Mouse (Mus musculus) embryonic facial prominence, embryonic 13.5 days (tissue): Measurements from ENCODE around the gene Pde4a. TPM values are rescaled to one million over a fixed set of nuclear protein-coding genes. Genes with fewer than 3 reads are reported as not detected.

Source experiments
- ATAC-seq: fragments of 200-750 bp; cut with Nextera tagmentation; 2 replicates; pipeline ENCODE4 v1.8.0; 2017; ENCODE audit warnings: low read depth; ENCODE audit not compliant: insufficient number of reproducible peaks, insufficient read depth, low FRiP score, low TSS enrichment
- H3K27ac ChIP-seq: fragments of 300-500 bp; sonication (generic); 2 replicates; pipeline ENCODE4 v1.5.1; 2015; ENCODE audit warnings: moderate library complexity, mild to moderate bottlenecking, inconsistent platforms
- H3K27me3 ChIP-seq: fragments of 300-500 bp; sonication (generic); 2 replicates; pipeline ENCODE4 v1.6.1; 2015; ENCODE audit warnings: mild to moderate bottlenecking, inconsistent platforms
- H3K36me3 ChIP-seq: fragments of 300-500 bp; sonication (generic); 2 replicates; pipeline ENCODE4 v1.6.1; 2015; ENCODE audit warnings: mild to moderate bottlenecking, inconsistent platforms
- H3K4me1 ChIP-seq: fragments of 300-500 bp; sonication (generic); 2 replicates; pipeline ENCODE4 v1.6.1; 2015; ENCODE audit warnings: inconsistent platforms
- H3K4me2 ChIP-seq: fragments of 300-500 bp; sonication (generic); 2 replicates; pipeline ENCODE4 v1.6.1; 2015; ENCODE audit warnings: moderate library complexity, mild to moderate bottlenecking, inconsistent platforms
- H3K4me3 ChIP-seq: fragments of 300-500 bp; sonication (generic); 2 replicates; pipeline ENCODE4 v1.5.1; 2015; ENCODE audit warnings: mild to moderate bottlenecking, inconsistent platforms
- H3K9ac ChIP-seq: fragments of 300-500 bp; sonication (generic); 2 replicates; pipeline ENCODE4 v1.6.1; 2015; ENCODE audit warnings: mild to moderate bottlenecking, inconsistent platforms
- H3K9me3 ChIP-seq: fragments of 300-500 bp; sonication (generic); 2 replicates; pipeline ENCODE4 v1.6.1; 2016; ENCODE audit warnings: inconsistent platforms
- WGBS: fragments of 180-500 bp; shearing (Covaris S2); methylation state at CpG from one replicate; pipeline ENCODE4 v1.1.7; 2015; ENCODE audit warnings: mixed read lengths; 5-methylcytosine and 5-hydroxymethylcytosine counted together
- polyA plus RNA-seq: library from polyadenylated mRNA; unstranded; fragments of >200 nt; fragmentation: Nextera tagmentation; extraction: Ambion mirVana; gene quantifications from 2 replicates; pipeline ENCODE4 v1.2.1, GENCODE M21; 2015

Gene Pde4a
- polyA plus RNA-seq, 1 experiment from 2014 or later: 4.9 TPM

GRCm38 (mm10) chr9:21152715-21153114 lies 12.8 kb upstream of the Pde4a start:
- Histone ChIP-seq H3K27me3 (no peaks in the 10 kb centered on the region), H3K4me1 (peaks cover 42% of the 10 kb centered on the region), H3K9me3 (no peaks in the 10 kb centered on the region), H3K27ac (peak overlapping the region; percentile 74), H3K36me3 (no peaks in the 10 kb centered on the region), H3K4me3 (peak overlapping the region; percentile 48), H3K4me2 (peak overlapping the region; percentile 91), H3K9ac (peak overlapping the region; percentile 67)
- WGBS: 3% methylated on average over 11 of the region's 11 CpGs
- no peak for ATAC-seq

GRCm38 (mm10) chr9:21153331-21153730 lies 12.2 kb upstream of the Pde4a start:
- 6% methylated on average over 12 of the region's 12 CpGs for WGBS
- Histone ChIP-seq H3K4me3 (peak overlapping the region; percentile 48), H3K27ac (peak overlapping the region; percentile 74), H3K9me3 (no peaks in the 10 kb centered on the region), H3K36me3 (no peaks in the 10 kb centered on the region), H3K27me3 (no peaks in the 10 kb centered on the region), H3K4me2 (peak overlapping the region; percentile 91), H3K9ac (peak overlapping the region; percentile 67), H3K4me1 (peaks cover 36% of the 10 kb centered on the region)
- 0 out of 2 replicates have a peak, but pooled peaks have one; percentile 35 for ATAC-seq

DNA sequence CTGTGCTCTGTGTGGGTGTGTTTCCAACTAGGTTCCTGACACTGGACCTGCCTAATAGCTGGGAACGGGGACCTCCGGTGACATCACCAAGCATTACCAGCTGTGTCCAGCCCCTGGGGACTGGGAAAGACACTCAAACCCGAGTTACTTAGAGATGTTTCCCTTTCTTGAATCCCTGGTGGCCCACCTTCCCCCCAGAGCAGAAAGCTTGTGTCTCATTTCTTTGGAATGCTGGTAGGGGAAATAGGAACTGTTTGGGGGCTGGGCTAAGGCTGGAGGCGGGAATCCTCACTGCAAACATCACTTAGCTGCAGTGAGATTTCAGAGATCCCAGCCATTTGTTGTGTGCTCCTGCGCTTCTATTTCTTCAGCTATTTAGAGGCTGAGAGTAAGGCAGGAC lies 11.7 kb upstream of the Pde4a start:
- ATAC-seq: no peak
- 5% methylated on average over 5 of the region's 5 CpGs for WGBS
- Histone ChIP-seq H3K9me3 (no peaks in the 10 kb centered on the region), H3K9ac (peak overlapping the region; percentile 67), H3K4me1 (peaks cover 31% of the 10 kb centered on the region), H3K4me3 (peak overlapping the region; percentile 48), H3K27ac (peak overlapping the region; percentile 74), H3K27me3 (no peaks in the 10 kb centered on the region), H3K36me3 (no peaks in the 10 kb centered on the region), H3K4me2 (peak overlapping the region; percentile 91)

DNA sequence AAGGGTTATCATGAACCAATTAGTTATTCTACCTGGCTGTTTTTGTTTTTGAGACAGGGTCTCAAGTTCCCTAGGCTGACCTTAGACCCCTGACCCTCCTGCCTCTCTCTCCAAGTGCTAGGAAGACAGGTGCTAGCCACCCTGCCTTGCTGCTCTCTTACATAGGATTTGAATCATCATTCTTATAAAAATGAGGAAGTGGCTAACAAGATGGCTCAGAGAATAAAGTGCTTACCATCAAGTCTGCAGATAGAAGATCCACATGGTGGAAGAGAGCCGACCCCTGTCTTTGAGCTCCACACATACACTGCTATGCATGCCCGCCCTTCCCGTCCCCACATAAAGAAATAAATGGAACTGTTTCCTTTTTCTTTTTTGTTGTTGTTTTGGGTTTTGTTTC lies 10.7 kb upstream of the Pde4a start:
- ATAC-seq: no peak
- H3K4me1 ChIP-seq: peaks cover 26% of the 10 kb centered on the region
- no peak overlapping the region for H3K4me2 ChIP-seq
- no peaks in the 10 kb centered on the region for H3K9me3 ChIP-seq
- no peak overlapping the region for H3K9ac ChIP-seq
- no peak overlapping the region for H3K4me3 ChIP-seq
- H3K27me3 ChIP-seq: no peaks in the 10 kb centered on the region
- H3K27ac ChIP-seq: no peak overlapping the region
- WGBS: 80% methylated on average over 3 of the region's 3 CpGs
- H3K36me3 ChIP-seq: no peaks in the 10 kb centered on the region

DNA sequence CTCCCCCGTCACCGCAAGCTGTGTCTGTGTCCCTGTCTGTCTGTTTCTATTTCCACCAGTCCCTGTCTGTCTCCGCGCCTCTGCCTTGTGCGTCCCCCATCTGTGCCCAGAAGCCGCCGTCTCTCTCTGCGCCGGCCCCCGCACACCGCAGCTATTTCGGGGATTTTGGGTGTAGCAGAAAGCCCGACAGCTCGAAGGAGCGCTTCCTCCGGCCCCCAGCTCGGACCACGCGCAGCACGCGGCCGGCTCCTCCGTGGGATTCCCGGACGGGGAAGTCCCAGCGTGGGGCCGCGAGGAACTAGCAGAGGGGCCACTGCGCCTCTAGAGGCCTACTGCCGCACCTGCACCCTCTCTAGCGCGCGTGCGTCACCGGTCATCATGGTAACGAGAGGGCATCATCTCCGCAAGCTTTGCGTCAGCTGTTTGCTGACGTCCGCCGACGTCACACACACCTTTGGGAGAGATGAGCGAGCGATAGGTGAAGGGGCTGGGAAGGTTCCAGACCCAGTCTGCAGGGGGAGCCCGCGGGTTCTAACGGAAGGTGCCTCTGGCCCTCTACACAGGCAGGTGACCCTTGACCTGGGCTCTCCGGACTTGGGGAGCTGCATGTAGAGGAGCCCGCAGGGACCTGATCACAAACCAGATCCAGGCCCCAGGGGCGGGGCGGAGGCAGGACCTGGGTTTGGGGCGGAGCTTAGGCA lies 4.2 kb upstream of the Pde4a start:
- no peak overlapping the region for H3K27ac ChIP-seq
- WGBS: under 1% methylated on average over 52 of the region's 52 CpGs
- peaks cover 26% of the 10 kb centered on the region for H3K4me1 ChIP-seq
- H3K4me3 ChIP-seq: peak overlapping the region; percentile 59
- no peaks in the 10 kb centered on the region for H3K36me3 ChIP-seq
- H3K9ac ChIP-seq: peak overlapping the region; percentile 79
- peak; percentile 56; the same call in 1 of the 2 replicates for ATAC-seq
- H3K4me2 ChIP-seq: peak overlapping the region; percentile 83
- H3K27me3 ChIP-seq: peaks cover 53% of the 10 kb centered on the region
- no peaks in the 10 kb centered on the region for H3K9me3 ChIP-seq

DNA sequence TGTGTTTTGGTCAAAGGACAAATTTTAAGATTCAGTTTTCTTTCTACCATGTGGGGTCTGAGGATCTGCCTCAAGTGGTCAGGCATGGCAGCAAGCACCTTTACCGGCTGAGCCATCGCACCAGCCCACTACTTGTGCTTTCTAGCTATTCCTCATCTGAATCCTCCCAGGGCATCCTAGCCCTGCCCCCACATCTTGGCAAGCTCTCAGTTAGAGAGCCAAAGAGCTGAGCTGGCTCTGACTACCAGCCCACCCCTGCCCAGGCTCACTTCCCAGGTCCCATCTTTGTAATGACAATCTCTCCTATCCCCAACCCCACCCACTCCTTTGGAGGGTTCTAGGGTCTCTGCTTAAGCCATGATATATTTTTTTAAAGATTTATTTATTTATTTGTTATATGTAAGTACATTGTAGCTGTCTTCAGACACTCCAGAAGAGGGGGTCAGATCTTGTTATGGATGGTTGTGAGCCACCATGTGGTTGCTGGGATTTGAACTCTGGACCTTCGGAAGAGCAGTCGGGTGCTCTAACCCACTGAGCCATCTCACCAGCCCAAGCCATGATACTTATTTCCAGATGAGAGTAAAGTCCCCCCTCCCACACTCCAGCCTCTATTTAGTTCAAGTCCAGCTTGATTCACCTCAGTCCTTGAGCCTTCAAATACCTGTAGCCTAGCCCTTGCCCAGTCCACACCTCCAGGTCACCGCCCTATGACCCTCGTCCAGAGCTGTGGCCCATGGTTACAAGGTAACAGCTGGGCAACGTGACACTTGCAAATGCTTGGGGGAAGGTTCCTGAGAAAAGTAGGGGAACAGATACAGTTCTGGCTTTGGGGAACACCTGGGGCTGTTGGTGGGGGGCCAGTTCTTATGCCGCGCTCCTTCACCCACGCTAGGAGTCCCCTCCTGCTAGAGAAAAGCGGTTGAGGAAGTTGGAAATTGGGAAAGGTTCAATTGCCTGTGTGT lies 2.1 kb upstream of the Pde4a start:
- H3K4me2 ChIP-seq: peak overlapping the region; percentile 98

DNA sequence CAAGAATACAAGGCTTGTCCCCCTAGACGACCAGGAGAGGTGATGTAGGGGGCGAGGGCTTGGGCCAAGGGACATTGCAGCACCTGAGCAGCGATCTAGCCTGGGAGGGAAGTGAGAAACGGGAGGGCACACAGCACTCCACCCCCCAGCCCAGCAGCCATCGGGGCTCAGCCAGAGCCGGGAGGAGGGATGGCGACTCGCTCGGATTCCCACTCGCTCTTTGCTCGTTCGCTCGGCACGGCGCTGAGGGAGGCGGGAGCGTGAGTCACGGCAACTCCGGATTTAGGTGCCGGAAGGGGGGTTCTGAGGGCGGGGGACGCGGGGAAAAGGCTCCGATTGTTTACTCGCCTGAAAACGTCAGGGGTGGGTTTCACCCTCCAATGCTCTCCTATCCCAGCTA lies 1.4 kb upstream of the Pde4a start:
- Histone ChIP-seq H3K4me2 (peak overlapping the region; percentile 98), H3K9ac (peak overlapping the region; percentile 49; the same call in 1 of the 2 replicates), H3K9me3 (no peaks in the 10 kb centered on the region), H3K27me3 (peaks cover 63% of the 10 kb centered on the region), H3K4me3 (peak overlapping the region; percentile 60), H3K36me3 (no peaks in the 10 kb centered on the region), H3K4me1 (peaks cover 53% of the 10 kb centered on the region), H3K27ac (no peak overlapping the region)
- under 1% methylated on average over 26 of the region's 26 CpGs for WGBS
- ATAC-seq: no peak

More for the DNA sequence above, 2.1 kb upstream of the Pde4a start:
- Histone ChIP-seq H3K9ac (no peak overlapping the region), H3K9me3 (no peaks in the 10 kb centered on the region), H3K36me3 (no peaks in the 10 kb centered on the region), H3K4me1 (peaks cover 46% of the 10 kb centered on the region), H3K4me3 (peak overlapping the region; percentile 60), H3K27me3 (peaks cover 63% of the 10 kb centered on the region), H3K27ac (no peak overlapping the region)
- 28% methylated on average over 11 of the region's 11 CpGs for WGBS
- no peak for ATAC-seq

DNA sequence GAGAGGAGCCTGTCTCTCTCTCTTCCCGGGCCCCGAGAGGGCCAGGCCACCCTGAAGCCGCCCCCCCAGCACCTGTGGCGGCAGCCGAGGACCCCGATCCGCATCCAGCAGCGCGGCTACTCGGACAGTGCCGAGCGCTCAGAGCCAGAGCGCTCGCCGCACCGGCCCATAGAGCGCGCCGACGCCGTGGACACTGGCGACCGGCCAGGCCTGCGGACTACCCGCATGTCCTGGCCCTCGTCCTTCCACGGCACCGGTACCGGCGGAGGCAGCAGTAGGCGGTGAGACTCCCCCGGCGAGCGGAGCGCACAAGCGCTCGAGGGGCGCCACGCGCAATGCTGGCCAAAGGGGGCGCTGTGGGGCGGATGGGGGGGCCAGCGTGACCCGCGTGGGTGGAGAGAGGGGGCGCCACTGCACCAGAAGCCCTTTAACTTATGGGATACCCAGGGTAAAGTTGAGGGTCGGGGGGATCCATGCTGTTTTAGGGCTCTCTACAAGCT lies 488 bp downstream of the Pde4a start:
- 0 out of 2 replicates have a peak, but pooled peaks have one; percentile 0 for ATAC-seq
- Histone ChIP-seq H3K27ac (no peak overlapping the region), H3K36me3 (no peaks in the 10 kb centered on the region), H3K9me3 (no peaks in the 10 kb centered on the region), H3K4me1 (peaks cover 55% of the 10 kb centered on the region), H3K4me3 (peak overlapping the region; percentile 60), H3K9ac (peak overlapping the region; percentile 72), H3K27me3 (peaks cover 59% of the 10 kb centered on the region), H3K4me2 (peak overlapping the region; percentile 98)
- under 1% methylated on average over 46 of the region's 47 CpGs for WGBS

DNA sequence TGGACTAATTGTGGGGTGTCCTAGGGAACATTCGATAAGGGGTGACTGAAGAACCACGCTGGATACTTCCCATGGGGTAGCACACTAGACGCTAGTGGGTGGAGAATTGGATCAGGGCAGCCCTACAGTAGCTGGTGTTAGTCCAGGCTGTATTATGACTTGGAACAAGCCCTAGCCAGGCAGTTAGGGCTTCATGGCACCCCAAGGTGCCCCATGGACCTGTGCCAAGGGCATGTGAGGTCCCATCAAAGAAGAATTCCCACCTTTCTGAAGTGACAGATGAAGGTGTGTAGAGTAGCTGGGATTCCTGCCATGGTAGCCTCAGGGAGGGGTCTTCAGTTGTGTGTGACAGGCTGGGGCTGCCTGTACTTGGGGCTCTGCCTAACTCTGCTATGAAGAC lies 1.0 kb downstream of the Pde4a start:
- peak overlapping the region; percentile 72; the same call in 1 of the 2 replicates for H3K9ac ChIP-seq
- no peaks in the 10 kb centered on the region for H3K36me3 ChIP-seq
- peaks cover 53% of the 10 kb centered on the region for H3K4me1 ChIP-seq
- peak overlapping the region; percentile 98 for H3K4me2 ChIP-seq
- H3K27ac ChIP-seq: no peak overlapping the region
- peak overlapping the region; percentile 60 for H3K4me3 ChIP-seq
- no peaks in the 10 kb centered on the region for H3K9me3 ChIP-seq
- peaks cover 57% of the 10 kb centered on the region for H3K27me3 ChIP-seq
- ATAC-seq: no peak
- 31% methylated on average over 3 of the region's 3 CpGs for WGBS

DNA sequence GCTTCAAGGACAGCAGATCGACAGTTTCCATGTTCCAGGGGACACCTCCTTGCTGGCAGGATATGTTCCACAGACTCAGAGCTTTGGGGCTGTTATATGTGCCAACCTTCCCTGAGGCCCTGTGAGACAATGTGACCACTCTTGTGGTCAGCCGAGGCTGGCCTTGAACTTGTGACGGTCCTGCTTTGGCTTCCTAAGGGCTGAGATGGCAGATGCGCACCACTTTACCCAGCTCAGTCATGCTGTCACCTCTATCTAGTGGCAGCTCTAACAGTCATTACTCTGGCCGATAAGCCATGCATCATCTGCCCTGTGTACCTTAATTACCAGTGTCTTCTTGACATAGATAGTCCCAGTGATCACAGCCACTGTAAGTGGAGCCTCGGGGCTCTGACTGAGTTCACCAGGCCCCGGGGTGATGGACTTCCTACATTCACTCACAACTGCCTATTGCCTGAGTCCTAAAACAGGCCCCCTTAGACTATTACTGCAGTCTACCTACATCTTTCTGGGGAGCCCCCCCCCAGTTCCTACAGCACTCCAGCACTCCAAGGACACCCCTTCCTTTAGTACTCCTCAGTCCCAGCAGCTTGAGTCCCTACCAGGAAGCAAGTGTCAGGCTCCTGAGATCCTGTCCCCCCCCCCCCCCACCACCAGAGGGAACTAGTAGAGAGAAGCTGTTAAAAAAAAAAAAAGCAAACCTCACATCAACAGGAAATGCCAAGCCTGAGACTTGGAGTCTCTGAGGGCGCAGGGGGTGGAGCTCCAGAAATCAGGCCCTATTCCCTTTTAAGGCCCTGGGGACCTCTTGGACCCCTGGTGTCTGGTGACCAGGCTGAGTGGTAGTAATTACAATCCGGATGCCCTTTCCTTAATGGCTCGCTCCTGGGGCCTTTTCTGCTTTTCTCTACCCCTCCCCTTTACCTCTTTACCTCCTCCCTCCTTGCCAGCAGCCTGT lies 1.9 kb downstream of the Pde4a start:
- Histone ChIP-seq H3K4me1 (peaks cover 51% of the 10 kb centered on the region), H3K27ac (peak overlapping the region; percentile 83), H3K9ac (0 out of 2 replicates have a peak overlapping the region, but pooled peaks have one; percentile 47), H3K4me3 (peak overlapping the region; percentile 12; the same call in 1 of the 2 replicates), H3K4me2 (peak overlapping the region; percentile 98), H3K9me3 (no peaks in the 10 kb centered on the region), H3K36me3 (no peaks in the 10 kb centered on the region), H3K27me3 (peaks cover 48% of the 10 kb centered on the region)
- WGBS: 33% methylated on average over 10 of the region's 10 CpGs
- no peak for ATAC-seq
